Mouse (Mus musculus) intestine, postnatal 0 days (tissue): ENCODE results near the gene 4933411K16Rik. TPM values are rescaled to one million over a fixed set of nuclear protein-coding genes. Genes with fewer than 3 reads are reported as not detected.

Experiments
- ATAC-seq: fragments of 200-750 bp; cut with Nextera tagmentation; 2 replicates; pipeline ENCODE4 v1.8.0; 2017; ENCODE audit warnings: mild to moderate bottlenecking, moderate TSS enrichment, moderate library complexity
- H3K27ac ChIP-seq: fragments of 300-500 bp; sonication (generic); 2 replicates; pipeline ENCODE4 v1.5.1; 2014; ENCODE audit warnings: mild to moderate bottlenecking, low read depth, low read length, moderate library complexity
- H3K27me3 ChIP-seq: fragments of 300-500 bp; sonication (generic); replicated peaks from 2 replicates; pipeline ENCODE4 v1.6.1; 2014; ENCODE audit warnings: low read length, mixed read lengths; ENCODE audit not compliant: control insufficient read depth, insufficient read depth
- H3K36me3 ChIP-seq: fragments of 300-500 bp; sonication (generic); 2 replicates; pipeline ENCODE4 v1.6.1; 2014; ENCODE audit warnings: mild to moderate bottlenecking, moderate library complexity; ENCODE audit not compliant: control insufficient read depth, insufficient read depth
- H3K4me1 ChIP-seq: fragments of 300-500 bp; sonication (generic); replicated peaks from 2 replicates; pipeline ENCODE4 v1.6.1; 2014; ENCODE audit warnings: antibody characterized with exemption, low read length, mixed read lengths; ENCODE audit not compliant: control insufficient read depth, insufficient read depth
- H3K4me2 ChIP-seq: fragments of 300-500 bp; sonication (generic); replicated peaks from 2 replicates; pipeline ENCODE4 v1.6.1; 2014; ENCODE audit warnings: low read depth, mild to moderate bottlenecking, moderate library complexity
- H3K4me3 ChIP-seq: fragments of 300-500 bp; sonication (generic); 2 replicates; pipeline ENCODE4 v1.5.1; 2014; ENCODE audit warnings: low read depth, low read length
- H3K9ac ChIP-seq: fragments of 300-500 bp; sonication (generic); 2 replicates; pipeline ENCODE4 v1.6.1; 2014; ENCODE audit warnings: mild to moderate bottlenecking, low read depth, low read length
- H3K9me3 ChIP-seq: fragments of 300-500 bp; sonication (generic); 2 replicates; pipeline ENCODE4 v1.6.1; 2016; ENCODE audit warnings: mixed run types; ENCODE audit not compliant: control insufficient read depth
- CTCF ChIP-seq: sonication (generic); IDR thresholded peaks from 2 replicates; pipeline ENCODE4 v1.5.1; 2016; ENCODE audit warnings: low read depth, mild to moderate bottlenecking, control low read depth, antibody characterized with exemption, moderate library complexity
- WGBS: fragments of 180-500 bp; shearing (Covaris S2); extraction: QIAGEN DNeasy Blood & Tissue Kit; methylation state at CpG from one replicate; pipeline ENCODE4 v1.1.7; 2014; 5-methylcytosine and 5-hydroxymethylcytosine counted together
- polyA plus RNA-seq: library from polyadenylated mRNA; unstranded; fragments of >200 nt; fragmentation: Nextera tagmentation; extraction: Ambion mirVana; gene quantifications from 2 replicates; pipeline ENCODE4 v1.2.1, GENCODE M21; 2015

4933411K16Rik gene
- polyA plus RNA-seq, 1 experiment from 2014 or later = 0.08 TPM

GRCm38 (mm10) chr19:42089103-42089747 is 37.2 kb downstream of the 4933411K16Rik start:
- 17% methylated on average over 14 of the region's 14 CpGs for WGBS
- no peaks in the 10 kb centered on the region for H3K27me3 ChIP-seq
- peaks cover 6% of the 10 kb centered on the region; the same call in 1 of the 2 replicates for H3K36me3 ChIP-seq
- peaks cover 8% of the 10 kb centered on the region for H3K4me1 ChIP-seq
- H3K4me2 ChIP-seq = peak overlapping the region; percentile 56
- H3K9ac ChIP-seq = no peak overlapping the region
- ATAC-seq = no peak
- H3K27ac ChIP-seq = peak overlapping the region; percentile 77
- H3K4me3 ChIP-seq = peak overlapping the region; percentile 82; the same call in 1 of the 2 replicates
- TF ChIP-seq CTCF = peak; percentile 38
- H3K9me3 ChIP-seq = no peaks in the 10 kb centered on the region

DNA sequence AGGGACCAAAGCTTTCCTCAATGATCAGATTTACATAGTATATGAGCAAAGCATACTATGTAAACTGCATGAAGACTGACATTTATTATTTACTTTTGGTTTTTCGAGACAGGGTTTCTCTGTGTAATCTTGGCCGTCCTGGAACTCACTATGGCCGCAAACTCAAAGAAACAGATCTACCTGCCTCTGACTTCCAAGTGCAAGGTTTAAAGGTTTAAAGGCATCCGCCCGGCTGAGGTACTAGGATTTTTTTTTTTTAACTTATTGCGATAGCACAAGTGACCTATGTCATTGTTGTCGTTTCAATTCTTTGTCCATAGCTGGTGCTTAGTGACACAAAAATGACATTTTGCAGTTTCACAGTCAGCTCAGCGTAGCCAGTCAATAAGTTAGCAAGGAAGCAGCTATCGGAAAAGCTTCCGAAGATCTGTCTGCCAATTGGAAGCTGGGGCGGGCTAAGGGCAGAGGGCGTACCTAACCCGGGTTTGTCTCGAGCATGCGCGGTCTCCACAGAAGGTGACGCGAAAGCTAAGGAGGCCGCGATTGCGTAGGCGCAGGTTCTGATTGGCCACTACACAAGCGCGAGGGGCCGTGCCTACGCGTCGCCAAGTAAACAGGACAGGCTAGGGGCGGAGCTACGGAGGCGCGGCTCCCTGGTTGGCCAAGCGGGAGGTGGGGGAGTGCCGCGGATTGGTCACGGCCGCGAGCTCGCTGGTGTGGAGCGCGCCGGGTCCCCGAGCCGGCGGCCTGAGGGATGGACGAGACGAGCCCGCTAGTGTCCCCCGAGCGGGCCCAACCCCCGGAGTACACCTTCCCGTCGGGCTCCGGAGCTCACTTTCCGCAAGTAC is 37.9 kb downstream of the 4933411K16Rik start, which contains the start of gene Pi4k2a:
TSS of gene Pi4k2a (plus strand) at position 723 of the 848 bp plus-strand sequence.
- H3K27ac ChIP-seq = peak within 1 kb of the TSS; percentile 97
- no peaks in the 10 kb centered on the region for H3K27me3 ChIP-seq
- TF ChIP-seq CTCF = no peak

DNA sequence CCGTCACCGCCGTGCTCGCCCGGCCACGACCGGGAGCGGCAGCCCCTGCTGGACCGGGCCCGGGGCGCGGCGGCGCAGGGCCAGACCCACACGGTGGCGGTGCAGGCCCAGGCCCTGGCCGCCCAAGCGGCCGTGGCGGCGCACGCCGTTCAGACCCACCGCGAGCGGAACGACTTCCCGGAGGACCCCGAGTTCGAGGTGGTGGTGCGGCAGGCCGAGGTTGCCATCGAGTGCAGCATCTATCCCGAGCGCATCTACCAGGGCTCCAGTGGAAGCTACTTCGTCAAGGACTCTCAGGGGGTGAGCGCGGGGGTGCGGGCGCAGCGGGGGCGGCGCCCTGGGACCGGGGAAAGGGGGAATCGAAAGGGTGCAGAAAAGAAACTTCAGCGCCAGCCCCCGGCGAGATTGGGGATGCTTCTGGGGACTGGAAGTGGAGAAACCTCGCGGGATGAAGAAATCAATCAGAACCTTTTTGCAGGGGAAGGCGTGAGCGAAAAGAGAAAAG is 38.6 kb downstream of the 4933411K16Rik start:
- H3K27me3 ChIP-seq = no peaks in the 10 kb centered on the region
- no peaks in the 10 kb centered on the region for H3K9me3 ChIP-seq
- peak overlapping the region; percentile 82 for H3K4me3 ChIP-seq
- H3K4me1 ChIP-seq = peaks cover 8% of the 10 kb centered on the region
- peaks cover 6% of the 10 kb centered on the region; the same call in 1 of the 2 replicates for H3K36me3 ChIP-seq
- H3K27ac ChIP-seq = peak overlapping the region; percentile 97
- peak; percentile 33; the same call in 1 of the 2 replicates for TF ChIP-seq CTCF
- peak; percentile 41 for ATAC-seq
- H3K4me2 ChIP-seq = peak overlapping the region; percentile 75
- under 1% methylated on average over 46 of the region's 52 CpGs for WGBS
- H3K9ac ChIP-seq = peak overlapping the region; percentile 87

More for the DNA sequence above, 37.9 kb downstream of the 4933411K16Rik start, which contains the start of gene Pi4k2a:
- Histone ChIP-seq H3K9me3 (no peaks in the 10 kb centered on the region), H3K36me3 (peaks cover 6% of the 10 kb centered on the region; the same call in 1 of the 2 replicates), H3K9ac (peak within 1 kb of the TSS; percentile 87), H3K4me2 (peak within 1 kb of the TSS; percentile 75), H3K4me1 (peaks cover 8% of the 10 kb centered on the region), H3K4me3 (peak within 1 kb of the TSS; percentile 82)
- peak; percentile 97 for ATAC-seq
- under 1% methylated on average over 51 of the region's 55 CpGs for WGBS

DNA sequence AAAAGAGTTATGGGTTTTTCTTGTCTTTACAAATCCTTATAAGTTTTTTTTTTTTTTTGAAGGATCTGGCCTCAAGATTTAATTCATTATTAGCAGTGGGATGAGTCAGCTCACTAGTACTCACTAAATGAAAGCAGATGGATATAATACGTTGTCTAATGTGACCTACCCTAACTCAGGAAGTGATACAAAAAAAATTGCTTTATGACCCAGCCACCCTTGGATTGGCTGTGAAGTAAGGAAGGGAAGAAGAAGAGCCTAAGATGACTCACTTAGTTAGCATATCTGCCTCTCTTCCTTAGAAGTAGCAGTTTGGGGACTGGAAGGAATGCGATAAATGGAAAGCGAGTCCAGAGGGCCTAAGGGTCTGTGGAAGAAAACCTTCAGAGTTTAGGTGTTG is 47.4 kb downstream of the 4933411K16Rik start:
- 68% methylated on average over 3 of the region's 3 CpGs for WGBS
- Histone ChIP-seq H3K27ac (no peak overlapping the region), H3K36me3 (peaks cover 37% of the 10 kb centered on the region), H3K4me3 (no peak overlapping the region), H3K9me3 (no peaks in the 10 kb centered on the region), H3K4me1 (no peaks in the 10 kb centered on the region), H3K9ac (no peak overlapping the region), H3K4me2 (no peak overlapping the region), H3K27me3 (no peaks in the 10 kb centered on the region)
- no peak for ATAC-seq
- no peak for TF ChIP-seq CTCF

Other genes with a start within 250 kb of the 4933411K16Rik start
- 6.4 and 8.3 TPM in 2 replicates for gene Frat1, start 222.3 kb upstream of the 4933411K16Rik start, polyA plus RNA-seq
- gene Frat2, start 204.1 kb upstream of the 4933411K16Rik start, polyA plus RNA-seq = 3.8 and 4.5 TPM in 2 replicates
- gene Rrp12, start 156.1 kb upstream of the 4933411K16Rik start, polyA plus RNA-seq = 4.7 and 5.0 TPM in 2 replicates
- gene Pgam1, start 140.3 kb upstream of the 4933411K16Rik start, polyA plus RNA-seq = 213 and 223 TPM in 2 replicates
- 32.3 and 33.3 TPM in 2 replicates for gene Exosc1, start 118.8 kb upstream of the 4933411K16Rik start, polyA plus RNA-seq
- 37.7 and 38.4 TPM in 2 replicates for gene Zdhhc16, start 118.8 kb upstream of the 4933411K16Rik start, polyA plus RNA-seq
- 9.6 and 14.1 TPM in 2 replicates for gene Mms19, start 71.1 kb upstream of the 4933411K16Rik start, polyA plus RNA-seq
- gene Ubtd1, start 70.5 kb upstream of the 4933411K16Rik start, polyA plus RNA-seq = 12.0 and 12.5 TPM in 2 replicates
- 0.42 TPM in 1 of 2 replicates, not detected in the other for gene Ankrd2, start 16.2 kb upstream of the 4933411K16Rik start, polyA plus RNA-seq
- 16.2 and 17.6 TPM in 2 replicates for gene Hoga1, start 6.6 kb upstream of the 4933411K16Rik start, polyA plus RNA-seq
- 14.5 and 15.9 TPM in 2 replicates for gene Morn4, start 34.1 kb downstream of the 4933411K16Rik start, polyA plus RNA-seq
- 47.2 and 52.2 TPM in 2 replicates for gene Pi4k2a, start 38.2 kb downstream of the 4933411K16Rik start, polyA plus RNA-seq
- gene Avpi1, start 76.8 kb downstream of the 4933411K16Rik start, polyA plus RNA-seq = 39.8 and 40.5 TPM in 2 replicates
- 9.0 and 9.6 TPM in 2 replicates for gene Marveld1, start 95.2 kb downstream of the 4933411K16Rik start, polyA plus RNA-seq
- gene Zfyve27, start 111.7 kb downstream of the 4933411K16Rik start, polyA plus RNA-seq = 13.3 and 14.7 TPM in 2 replicates
- 0.27 and 0.58 TPM in 2 replicates for gene Sfrp5, start 150.0 kb downstream of the 4933411K16Rik start, polyA plus RNA-seq
- 0.73 and 0.86 TPM in 2 replicates for gene Golga7b, start 195.3 kb downstream of the 4933411K16Rik start, polyA plus RNA-seq